Mouse (Mus musculus): ENCODE results near the gene Ptprd. TPM values are rescaled to one million over a fixed set of nuclear protein-coding genes. Genes with fewer than 3 reads are reported as not detected.

The Ptprd gene
- polyA plus RNA-seq, 2 experiments, result 48.6 to 50.4 TPM

GRCm38 (mm10) chr4:76502575-76503278, 1709.0 kb downstream of the Ptprd start:
- no peaks in the 10 kb centered on the region for H3K36me3 ChIP-seq (ENCODE audit: control insufficient read depth, insufficient read depth, low read length)
- WGBS, result 19% methylated on average over 6 of the region's 6 CpGs
- no peaks in the 10 kb centered on the region for H3K27me3 ChIP-seq (ENCODE audit: control insufficient read depth, insufficient read depth, low read length)
- TF ChIP-seq POLR2A (IDR thresholded peaks at IDR 0.05; ENCODE audit: borderline replicate concordance, extremely low read depth, insufficient read depth, insufficient read length), result no peak
- H3K4me1 ChIP-seq (ENCODE audit: control insufficient read depth, insufficient read depth, low read length), result peaks cover 10% of the 10 kb centered on the region
- H3K27ac ChIP-seq (replicated peaks; ENCODE audit: low read depth, low read length), result no peak overlapping the region
- no peak overlapping the region for H3K4me3 ChIP-seq (replicated peaks; ENCODE audit: low read length)
- H3K9me3 ChIP-seq (ENCODE audit: control insufficient read depth, low read length), result no peaks in the 10 kb centered on the region
- ATAC-seq (ENCODE audit: low FRiP score, low read depth) (peak; percentile 61), DNase-seq (ENCODE audit: low spot score) (peak; percentile 18)
- H3K4me2 ChIP-seq (replicated peaks; ENCODE audit: low read depth, low read length, severe bottlenecking), result no peak overlapping the region
- H3K9ac ChIP-seq (ENCODE audit: low read depth, low read length, severe bottlenecking), result no peak overlapping the region

DNA sequence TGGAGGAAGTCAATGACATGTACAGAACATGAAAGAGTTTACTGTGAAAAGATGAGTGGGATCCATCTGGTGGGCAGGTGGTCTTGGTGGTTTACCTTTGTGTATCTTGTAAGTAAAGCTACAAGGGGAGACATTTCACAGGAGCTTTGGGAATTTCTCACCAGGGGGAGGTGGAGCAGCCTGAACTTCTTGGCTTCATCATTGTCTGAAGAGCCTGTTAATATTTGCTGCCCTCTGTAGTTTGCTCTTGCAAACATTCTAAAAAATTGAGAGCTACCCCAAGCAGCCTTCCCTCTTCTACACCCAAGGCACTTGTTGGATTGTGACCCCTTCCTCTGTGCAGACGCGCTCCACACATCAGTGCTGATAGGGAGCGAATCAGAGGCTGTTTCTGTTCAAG, 1725.9 kb downstream of the Ptprd start:
- DNase-seq (ENCODE audit: low spot score), result no peak
- Histone ChIP-seq H3K9me3 (ENCODE audit: control insufficient read depth, low read length) (no peaks in the 10 kb centered on the region), H3K4me3 (replicated peaks; ENCODE audit: low read length) (no peak overlapping the region), H3K4me2 (replicated peaks; ENCODE audit: low read depth, low read length, severe bottlenecking) (no peak overlapping the region), H3K9ac (ENCODE audit: low read depth, low read length, severe bottlenecking) (no peak overlapping the region), H3K4me1 (ENCODE audit: control insufficient read depth, insufficient read depth, low read length) (peaks cover 4% of the 10 kb centered on the region; the same call in 1 of the 2 replicates), H3K36me3 (ENCODE audit: control insufficient read depth, insufficient read depth, low read length) (no peaks in the 10 kb centered on the region), H3K27ac (replicated peaks; ENCODE audit: low read depth, low read length) (no peak overlapping the region), H3K27me3 (ENCODE audit: control insufficient read depth, insufficient read depth, low read length) (no peaks in the 10 kb centered on the region)
- no peak for TF ChIP-seq POLR2A (IDR thresholded peaks at IDR 0.05; ENCODE audit: borderline replicate concordance, extremely low read depth, insufficient read depth, insufficient read length)
- 41% methylated on average over 3 of the region's 3 CpGs for WGBS
- ATAC-seq (ENCODE audit: low FRiP score, low read depth), result no peak

DNA sequence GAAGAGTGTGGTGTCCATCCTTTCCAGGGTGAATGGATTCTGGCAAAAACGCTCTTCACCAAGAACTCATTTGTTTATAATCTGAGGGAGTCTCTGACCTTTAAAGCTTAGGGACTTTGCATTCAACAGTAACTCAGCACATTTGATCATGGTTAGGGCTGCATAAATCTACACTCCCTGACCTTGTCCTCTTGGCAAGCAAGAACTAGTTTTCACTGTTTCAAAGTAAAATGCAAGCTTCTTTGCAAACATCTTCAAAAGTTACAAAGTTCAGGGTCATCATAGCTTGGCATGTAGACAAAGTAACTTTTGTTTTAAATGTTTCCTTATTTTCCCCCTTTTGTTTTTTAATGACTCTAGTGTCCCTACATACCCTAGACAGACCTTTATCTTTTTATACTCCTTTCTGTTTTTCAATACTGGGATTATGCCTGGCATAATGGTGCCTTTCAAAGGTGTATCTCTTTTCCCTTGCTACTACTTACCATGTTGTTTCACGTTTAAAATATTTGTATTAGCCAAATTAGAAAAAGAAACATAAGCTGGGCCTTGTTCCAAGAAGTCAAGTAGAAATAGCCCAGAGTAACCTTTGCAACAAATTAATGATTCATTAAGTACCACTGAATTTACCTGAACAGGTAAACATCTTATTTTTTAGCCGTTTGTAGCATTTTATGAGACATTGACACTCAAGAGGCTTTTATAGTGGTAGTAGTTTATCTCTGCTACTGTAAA, 1743.2 kb downstream of the Ptprd start:
- Histone ChIP-seq H3K9me3 (ENCODE audit: control insufficient read depth, low read length) (no peaks in the 10 kb centered on the region), H3K36me3 (ENCODE audit: control insufficient read depth, insufficient read depth, low read length) (no peaks in the 10 kb centered on the region), H3K4me2 (replicated peaks; ENCODE audit: low read depth, low read length, severe bottlenecking) (no peak overlapping the region), H3K27me3 (ENCODE audit: control insufficient read depth, insufficient read depth, low read length) (no peaks in the 10 kb centered on the region), H3K4me3 (replicated peaks; ENCODE audit: low read length) (no peak overlapping the region), H3K4me1 (ENCODE audit: control insufficient read depth, insufficient read depth, low read length) (no peaks in the 10 kb centered on the region), H3K9ac (ENCODE audit: low read depth, low read length, severe bottlenecking) (no peak overlapping the region), H3K27ac (replicated peaks; ENCODE audit: low read depth, low read length) (no peak overlapping the region)
- TF ChIP-seq POLR2A (IDR thresholded peaks at IDR 0.05; ENCODE audit: borderline replicate concordance, extremely low read depth, insufficient read depth, insufficient read length), result no peak
- no peak for ATAC-seq (ENCODE audit: low FRiP score, low read depth)
- WGBS, result 67% methylated on average over 3 of the region's 3 CpGs
- DNase-seq (ENCODE audit: low spot score), result no peak

DNA sequence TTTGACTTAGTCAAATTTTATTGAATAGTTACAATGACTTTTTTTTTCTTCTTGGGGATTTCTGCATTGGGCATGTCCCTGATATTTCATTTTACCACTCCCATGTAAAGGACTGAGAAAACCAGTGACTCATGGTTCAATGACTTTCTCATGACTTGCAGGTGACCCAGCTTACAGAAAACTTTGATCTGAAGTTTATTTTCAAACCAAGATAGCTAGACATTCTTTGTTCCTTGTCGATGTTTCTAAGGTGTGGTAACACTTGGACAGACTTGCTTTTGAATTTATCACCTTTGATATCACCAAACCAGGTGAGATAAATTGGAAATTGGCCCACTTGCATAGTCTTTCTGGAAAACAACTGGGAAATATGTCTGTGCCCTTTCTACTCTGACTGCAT, 1747.1 kb downstream of the Ptprd start:
- Histone ChIP-seq H3K9me3 (ENCODE audit: control insufficient read depth, low read length) (no peaks in the 10 kb centered on the region), H3K4me3 (replicated peaks; ENCODE audit: low read length) (no peak overlapping the region), H3K9ac (ENCODE audit: low read depth, low read length, severe bottlenecking) (no peak overlapping the region), H3K36me3 (ENCODE audit: control insufficient read depth, insufficient read depth, low read length) (no peaks in the 10 kb centered on the region), H3K27ac (replicated peaks; ENCODE audit: low read depth, low read length) (no peak overlapping the region), H3K27me3 (ENCODE audit: control insufficient read depth, insufficient read depth, low read length) (no peaks in the 10 kb centered on the region), H3K4me1 (ENCODE audit: control insufficient read depth, insufficient read depth, low read length) (0 out of 2 replicates have a peak, but pooled peaks cover 5% of the 10 kb centered on the region), H3K4me2 (replicated peaks; ENCODE audit: low read depth, low read length, severe bottlenecking) (no peak overlapping the region)
- no peak for ATAC-seq (ENCODE audit: low FRiP score, low read depth)
- no peak for DNase-seq (ENCODE audit: low spot score)
- WGBS, result 63% methylated on average over 1 of the region's 1 CpGs
- TF ChIP-seq POLR2A (IDR thresholded peaks at IDR 0.05; ENCODE audit: borderline replicate concordance, extremely low read depth, insufficient read depth, insufficient read length), result no peak

DNA sequence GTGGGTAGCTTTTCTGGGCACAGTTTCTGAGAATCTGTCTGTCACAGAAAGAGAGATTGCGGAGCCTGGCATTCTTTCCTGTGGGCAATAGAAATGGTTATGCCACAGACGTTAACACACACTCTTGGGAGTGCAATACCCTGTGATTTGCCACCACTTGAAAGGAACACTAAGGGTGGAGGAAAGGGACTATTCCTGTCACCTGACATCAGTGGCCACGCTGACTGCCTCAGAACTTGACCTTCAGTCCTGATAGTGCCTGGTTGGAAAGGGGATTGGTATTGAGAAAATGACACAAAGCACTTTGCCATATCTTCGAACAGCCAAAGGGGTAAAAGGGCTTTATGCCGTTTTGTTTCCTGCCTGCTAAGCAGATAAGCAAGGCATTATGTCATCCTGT, 1750.4 kb downstream of the Ptprd start:
- H3K36me3 ChIP-seq (ENCODE audit: control insufficient read depth, insufficient read depth, low read length), result no peaks in the 10 kb centered on the region
- H3K27ac ChIP-seq (replicated peaks; ENCODE audit: low read depth, low read length), result no peak overlapping the region
- DNase-seq (ENCODE audit: low spot score) (no peak), ATAC-seq (ENCODE audit: low FRiP score, low read depth) (no peak)
- H3K9me3 ChIP-seq (ENCODE audit: control insufficient read depth, low read length), result no peaks in the 10 kb centered on the region
- no peak overlapping the region for H3K9ac ChIP-seq (ENCODE audit: low read depth, low read length, severe bottlenecking)
- H3K4me3 ChIP-seq (replicated peaks; ENCODE audit: low read length), result no peak overlapping the region
- 82% methylated on average over 5 of the region's 5 CpGs for WGBS
- H3K4me1 ChIP-seq (ENCODE audit: control insufficient read depth, insufficient read depth, low read length), result 0 out of 2 replicates have a peak, but pooled peaks cover 5% of the 10 kb centered on the region
- no peaks in the 10 kb centered on the region for H3K27me3 ChIP-seq (ENCODE audit: control insufficient read depth, insufficient read depth, low read length)
- TF ChIP-seq POLR2A (IDR thresholded peaks at IDR 0.05; ENCODE audit: borderline replicate concordance, extremely low read depth, insufficient read depth, insufficient read length), result no peak
- no peak overlapping the region for H3K4me2 ChIP-seq (replicated peaks; ENCODE audit: low read depth, low read length, severe bottlenecking)
